Mouse (Mus musculus): ENCODE measurements around the gene Polr2f. TPM values are rescaled to one million over a fixed set of nuclear protein-coding genes. Genes with fewer than 3 reads are reported as not detected.

The Polr2f gene
- polyA plus RNA-seq, 1 experiment from 2014 or later, result 328 TPM

Other genes starting within 250 kb of the Polr2f start
- 0.23 and 0.42 TPM in 2 replicates for gene Gm49510, start 241.3 kb upstream of the Polr2f start, polyA plus RNA-seq (2015; fragmentation: Nextera tagmentation; extraction: Ambion mirVana)
- 21.6 and 26.8 TPM in 2 replicates for gene Sh3bp1, start 241.2 kb upstream of the Polr2f start, polyA plus RNA-seq (2015; fragmentation: Nextera tagmentation; extraction: Ambion mirVana)
- 11.0 TPM in 2 replicates for gene Pdxp, start 227.1 kb upstream of the Polr2f start, polyA plus RNA-seq (2015; fragmentation: Nextera tagmentation; extraction: Ambion mirVana)
- gene Lgals1, start 214.3 kb upstream of the Polr2f start, polyA plus RNA-seq (2015; fragmentation: Nextera tagmentation; extraction: Ambion mirVana), result 996 and 1,059 TPM in 2 replicates
- 41.4 and 42.3 TPM in 2 replicates for gene Nol12, start 206.1 kb upstream of the Polr2f start, polyA plus RNA-seq (2015; fragmentation: Nextera tagmentation; extraction: Ambion mirVana)
- gene Triobp, start 193.3 kb upstream of the Polr2f start, polyA plus RNA-seq (2015; fragmentation: Nextera tagmentation; extraction: Ambion mirVana), result 51.5 and 53.1 TPM in 2 replicates
- gene H1f0, start 112.6 kb upstream of the Polr2f start, polyA plus RNA-seq (2015; fragmentation: Nextera tagmentation; extraction: Ambion mirVana), result 441 and 523 TPM in 2 replicates
- gene Galr3, start 99.1 kb upstream of the Polr2f start, polyA plus RNA-seq (2015; fragmentation: Nextera tagmentation; extraction: Ambion mirVana), result 1.6 and 1.8 TPM in 2 replicates
- 53.5 and 56.2 TPM in 2 replicates for gene Ankrd54, start 78.1 kb upstream of the Polr2f start, polyA plus RNA-seq (2015; fragmentation: Nextera tagmentation; extraction: Ambion mirVana)
- gene Eif3l, start 65.8 kb upstream of the Polr2f start, polyA plus RNA-seq (2015; fragmentation: Nextera tagmentation; extraction: Ambion mirVana), result 229 and 241 TPM in 2 replicates
- 8.3 TPM in 2 replicates for gene Micall1, start 32.1 kb upstream of the Polr2f start, polyA plus RNA-seq (2015; fragmentation: Nextera tagmentation; extraction: Ambion mirVana)
- gene 1700088E04Rik, start 244 bp downstream of the Polr2f start, polyA plus RNA-seq (2015; fragmentation: Nextera tagmentation; extraction: Ambion mirVana), result 4.5 and 5.7 TPM in 2 replicates
- 7.9 and 8.2 TPM in 2 replicates for gene Sox10, start 24.2 kb downstream of the Polr2f start, polyA plus RNA-seq (2015; fragmentation: Nextera tagmentation; extraction: Ambion mirVana)
- gene Pick1, start 88.2 kb downstream of the Polr2f start, polyA plus RNA-seq (2015; fragmentation: Nextera tagmentation; extraction: Ambion mirVana), result 44.2 and 50.1 TPM in 2 replicates
- 0.27 and 0.35 TPM in 2 replicates for gene Gm49486, start 88.4 kb downstream of the Polr2f start, polyA plus RNA-seq (2015; fragmentation: Nextera tagmentation; extraction: Ambion mirVana)
- gene Slc16a8, start 113.8 kb downstream of the Polr2f start, polyA plus RNA-seq (2015; fragmentation: Nextera tagmentation; extraction: Ambion mirVana), result 0.16 TPM in 1 of 2 replicates, not detected in the other
- 12.3 and 14.7 TPM in 2 replicates for gene Baiap2l2, start 144.5 kb downstream of the Polr2f start, polyA plus RNA-seq (2015; fragmentation: Nextera tagmentation; extraction: Ambion mirVana)
- 20.2 and 21.6 TPM in 2 replicates for gene Pla2g6, start 187.4 kb downstream of the Polr2f start, polyA plus RNA-seq (2015; fragmentation: Nextera tagmentation; extraction: Ambion mirVana)
- gene Maff, start 205.6 kb downstream of the Polr2f start, polyA plus RNA-seq (2015; fragmentation: Nextera tagmentation; extraction: Ambion mirVana), result 5.8 and 7.9 TPM in 2 replicates